Mouse (Mus musculus) kidney, postnatal 14 days (tissue): ENCODE data around the gene Sf3a1.
"Not testable (repeated sequence)": the region's sequence is repeated elsewhere in the genome, so short reads cannot be mapped to it uniquely, and the experiment has no call there.

ENCODE experiments used
- DNase-seq: peaks from one replicate; pipeline ENCODE4 v3.0.0; 2022; ENCODE audit warnings: mixed read lengths

Sf3a1 gene

GRCm38 (mm10) chr11:4159808-4160708, at the start of gene Sf3a1, which contains the start of gene Ccdc157:
Gene Sf3a1, plus strand, starts transcription at chr11:4160350.
Gene Ccdc157, minus strand, starts transcription at chr11:4160293.
- peak; percentile 97 for DNase-seq

DNA sequence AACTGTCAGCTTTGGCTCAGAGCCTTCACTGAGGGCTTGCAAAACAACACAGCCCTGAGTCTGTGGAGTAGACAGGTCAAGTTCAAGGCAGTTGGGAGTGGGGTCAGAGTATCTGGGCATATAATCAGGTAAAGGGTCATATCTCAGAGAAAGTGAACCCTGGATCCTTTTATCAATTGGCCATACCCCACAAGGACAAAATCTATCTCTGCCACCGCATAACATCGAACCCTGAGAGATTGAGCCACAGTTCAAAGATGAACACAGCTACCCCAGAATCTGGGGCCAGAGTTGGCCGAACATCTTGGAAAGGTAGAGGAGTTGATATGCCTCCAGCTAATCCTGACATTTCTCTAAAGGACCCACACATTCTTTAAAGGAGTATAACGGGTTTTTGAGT, 48.1 kb upstream of the Sf3a1 start:
- DNase-seq: no peak

GRCm38 (mm10) chr11:4112861-4113260, 47.3 kb upstream of the Sf3a1 start:
- no peak for DNase-seq

DNA sequence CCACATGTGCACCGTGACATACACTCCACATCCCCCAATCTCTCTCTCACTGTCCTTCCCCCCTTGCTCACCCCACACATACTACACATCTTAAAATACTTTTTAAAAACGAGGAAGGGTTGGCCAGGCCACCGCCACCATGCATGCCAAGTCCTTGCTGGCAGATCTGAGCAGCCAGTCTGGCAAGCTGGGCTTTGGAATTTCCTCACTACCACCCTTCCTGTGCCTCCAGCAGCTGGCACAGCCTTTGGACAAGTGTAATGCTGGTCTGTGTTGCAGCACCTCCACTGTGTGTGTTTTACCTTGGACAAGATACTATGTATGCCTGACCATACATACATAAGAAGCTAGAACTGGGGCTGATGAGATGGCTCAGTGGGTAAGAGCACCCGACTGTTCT, 46.7 kb upstream of the Sf3a1 start:
- no peak for DNase-seq

- DNase-seq: no peak
Measured at GRCm38 (mm10) chr11:4113970-4114369, 46.2 kb upstream of the Sf3a1 start.

DNA sequence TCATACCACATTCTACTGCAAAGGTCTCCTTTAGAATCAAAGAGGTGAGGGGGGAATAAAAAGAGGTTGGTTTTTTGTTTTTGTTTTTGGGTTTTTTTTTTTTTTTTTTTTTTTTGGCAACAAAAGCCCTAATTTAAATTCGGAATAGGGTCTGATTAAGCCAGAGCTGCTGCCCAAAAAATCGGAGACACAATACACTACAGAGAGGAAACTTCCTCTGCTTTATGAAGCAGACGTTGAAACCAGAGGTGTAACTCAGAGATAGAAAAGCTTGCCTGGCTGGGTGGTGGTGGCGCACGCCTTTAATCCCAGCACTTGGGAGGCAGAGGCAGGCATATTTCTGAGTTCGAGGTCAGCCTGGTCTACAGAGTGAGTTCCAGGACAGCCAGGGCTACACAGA, 45.6 kb upstream of the Sf3a1 start:
- not testable (repeated sequence) for DNase-seq

DNA sequence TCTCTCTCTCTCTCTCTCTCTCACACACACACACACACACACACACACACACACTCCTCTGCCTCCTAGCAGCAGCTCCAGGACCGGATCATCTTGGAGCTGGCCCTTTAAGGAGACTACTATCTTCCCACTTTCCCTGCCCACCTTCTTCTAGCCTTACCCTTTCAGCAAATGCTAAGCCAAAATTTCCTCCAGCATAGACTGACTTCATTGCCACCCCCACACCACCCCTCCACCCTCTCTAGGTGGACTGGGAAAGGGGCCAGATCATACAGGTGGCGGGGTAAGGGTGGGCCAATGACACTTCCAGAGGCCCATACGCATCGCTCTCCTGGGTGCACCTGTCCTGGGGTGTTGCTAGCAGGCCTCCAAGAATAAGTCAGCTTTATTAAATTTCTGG, 44.7 kb upstream of the Sf3a1 start:
- no peak for DNase-seq

GRCm38 (mm10) chr11:4116458-4117141, 43.5 kb upstream of the Sf3a1 start:
- peak; percentile 27 for DNase-seq

- DNase-seq: no peak
Measured at GRCm38 (mm10) chr11:4117372-4118071, 42.6 kb upstream of the Sf3a1 start.

DNA sequence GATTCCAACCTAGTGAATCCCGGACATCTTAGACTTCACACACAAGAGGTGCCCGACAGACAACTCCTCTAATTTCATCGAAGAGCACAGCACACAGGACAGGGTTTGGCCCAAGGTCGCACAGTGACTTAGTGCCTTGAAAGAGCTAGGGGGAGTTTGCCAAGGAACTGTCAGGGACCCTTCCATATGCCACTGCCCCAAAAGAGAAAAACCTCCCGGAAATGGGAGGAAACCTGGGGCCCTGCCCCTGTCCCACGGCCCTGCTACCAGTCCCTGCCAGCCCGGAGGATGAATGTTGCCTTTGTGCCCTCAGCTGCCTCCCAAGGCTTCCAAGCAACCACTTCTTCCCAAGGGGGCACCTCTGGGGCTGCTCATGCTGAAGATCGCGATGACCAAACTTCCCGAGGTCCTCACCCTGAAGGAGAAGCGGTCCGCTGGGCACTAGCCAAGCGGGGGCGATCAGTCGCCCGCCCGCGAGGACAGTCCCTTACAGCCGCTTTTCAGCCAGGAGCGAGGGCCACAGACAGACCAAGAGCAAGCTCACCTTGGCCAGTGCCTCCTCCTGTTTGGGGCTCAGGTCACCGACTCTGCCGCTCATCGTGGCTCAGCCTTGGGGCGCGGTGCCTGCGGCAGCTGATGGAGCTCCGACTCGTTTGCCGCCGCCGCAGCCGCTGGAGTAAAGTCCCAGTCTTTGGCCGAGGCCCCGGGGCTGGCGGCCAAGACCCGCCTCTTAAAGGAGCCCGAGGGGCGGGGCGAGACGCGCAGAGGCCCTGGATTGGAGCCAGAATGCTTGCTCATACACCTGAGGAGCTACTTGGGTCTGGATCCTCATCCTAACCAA, 41.8 kb upstream of the Sf3a1 start:
- peak; percentile 86 for DNase-seq

- DNase-seq: no peak
Measured at GRCm38 (mm10) chr11:4119635-4120034, 40.5 kb upstream of the Sf3a1 start.

- DNase-seq: no peak
Measured at GRCm38 (mm10) chr11:4121691-4122090, 38.5 kb upstream of the Sf3a1 start.

GRCm38 (mm10) chr11:4122226-4122625, 37.9 kb upstream of the Sf3a1 start:
- no peak for DNase-seq

DNA sequence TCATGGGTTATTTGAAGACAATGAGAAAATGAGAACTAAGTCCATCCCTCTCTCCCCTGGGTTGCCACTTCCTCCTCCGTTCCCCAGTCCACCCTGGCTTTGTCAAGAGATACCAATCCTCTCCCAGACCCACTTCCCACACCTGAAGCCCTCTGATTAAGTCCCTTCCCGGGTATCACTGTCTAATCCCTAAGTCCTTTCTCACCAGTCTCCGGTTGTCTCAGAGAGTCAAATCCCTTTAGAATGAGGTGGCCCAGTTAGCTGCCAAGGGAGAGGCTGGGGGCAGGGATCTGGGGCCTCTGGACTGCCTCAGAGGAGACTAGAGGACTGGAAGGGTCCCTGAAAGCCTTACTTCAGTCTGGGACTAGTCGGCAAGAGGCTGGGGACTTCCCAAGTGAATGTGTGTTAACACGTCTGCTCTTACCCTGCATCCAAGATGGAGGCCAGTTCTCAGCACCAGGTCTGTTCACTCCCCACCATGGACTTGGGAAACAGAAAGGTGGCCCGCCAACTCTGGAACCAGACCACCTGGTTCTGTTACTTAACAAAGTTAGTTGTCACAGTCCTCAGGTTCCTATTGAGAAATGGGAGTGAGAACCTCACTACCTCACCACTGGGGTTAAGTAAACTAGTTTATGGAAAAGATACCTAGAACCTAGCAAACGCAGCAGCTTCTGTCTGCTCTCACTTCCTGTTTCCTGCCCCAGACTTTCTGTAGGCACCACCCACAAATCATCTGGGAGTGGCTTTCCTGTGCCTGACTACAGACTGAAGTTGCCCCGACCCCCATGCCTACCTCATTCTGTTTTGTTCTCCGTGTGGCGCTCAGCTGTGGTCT, 37.2 kb upstream of the Sf3a1 start, which contains the start of gene Sec14l2:
Gene Sec14l2 (minus strand): TSS at position 674 of the 838 bp plus-strand sequence.
- no peak for DNase-seq

DNA sequence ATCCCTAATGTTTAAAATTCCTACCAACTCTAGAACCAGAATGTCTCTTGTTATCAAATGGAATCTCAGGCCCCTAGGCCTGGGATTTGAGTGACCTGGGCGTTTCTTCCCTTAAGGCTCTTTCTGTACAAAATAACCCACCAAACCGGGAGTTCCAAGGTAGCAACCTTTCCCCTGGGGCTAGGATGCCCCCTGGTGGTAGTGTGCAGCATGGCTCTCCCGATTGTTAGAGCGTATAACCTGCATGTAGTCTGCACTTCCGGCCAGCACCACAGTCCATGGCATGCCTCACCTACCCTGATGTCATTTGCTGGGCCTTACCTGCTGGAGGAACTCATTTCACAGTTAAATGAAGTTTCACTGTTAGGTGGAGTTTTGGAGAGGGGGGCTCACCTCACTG, 36.2 kb upstream of the Sf3a1 start:
- no peak for DNase-seq

- no peak for DNase-seq
Measured at GRCm38 (mm10) chr11:4127059-4127458, 33.1 kb upstream of the Sf3a1 start.

DNA sequence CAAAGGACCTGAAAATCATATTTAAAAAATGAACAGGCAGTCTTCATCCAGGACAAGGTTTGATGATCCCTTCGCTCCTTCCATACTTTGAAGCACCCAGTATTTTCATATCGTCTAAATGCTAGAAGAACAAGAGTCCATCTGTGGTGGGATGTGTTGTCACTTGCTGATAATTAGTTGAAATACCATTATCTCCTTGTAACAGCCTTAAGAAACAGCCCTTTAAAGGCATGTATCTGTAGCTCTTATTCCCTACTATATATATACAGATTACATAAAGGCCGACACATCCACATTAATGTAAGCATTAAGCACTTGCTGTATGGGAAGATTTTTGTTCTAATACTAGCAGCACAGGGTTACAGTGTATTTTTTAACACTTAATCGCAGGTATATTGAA, 31.7 kb upstream of the Sf3a1 start:
- not testable (repeated sequence) for DNase-seq

DNA sequence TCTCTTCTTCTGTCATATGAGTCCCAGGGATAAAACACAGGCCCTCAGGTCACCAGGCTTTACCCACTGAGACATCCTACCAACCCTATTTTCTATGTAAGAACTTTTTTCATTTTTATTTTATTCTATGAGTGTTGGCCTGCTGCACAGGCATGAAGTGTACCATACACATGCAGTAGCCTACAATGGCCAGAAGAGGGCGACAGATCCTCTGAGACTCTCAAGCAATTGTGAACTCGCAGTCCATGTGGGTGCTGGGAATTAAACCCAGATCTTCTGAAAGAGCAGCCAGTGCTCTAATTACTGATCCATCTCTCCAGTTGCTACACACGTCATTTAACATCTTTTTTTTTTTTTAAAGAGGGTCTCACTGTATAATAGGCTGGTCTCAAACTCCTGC, 26.7 kb upstream of the Sf3a1 start:
- DNase-seq: no peak

DNA sequence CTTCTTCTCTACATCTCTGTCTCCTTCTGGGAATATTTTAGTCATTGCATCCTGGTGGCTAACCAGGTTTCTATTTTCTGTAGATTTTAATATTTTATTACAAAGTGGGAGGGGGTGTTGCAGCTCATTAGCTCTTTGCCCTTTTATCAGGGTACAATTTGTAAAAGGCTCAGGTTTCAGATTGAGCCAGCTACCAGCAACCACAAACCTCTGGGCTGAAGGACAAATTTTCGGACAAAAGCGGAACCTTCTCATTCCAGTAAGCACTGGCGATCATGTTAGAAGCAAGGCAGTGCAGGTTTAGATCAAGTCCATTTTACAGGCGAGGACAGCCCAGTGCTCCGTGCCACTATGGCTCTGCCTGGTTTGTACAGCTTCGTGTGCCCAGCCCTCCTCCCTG, 25.8 kb upstream of the Sf3a1 start:
- no peak for DNase-seq

DNA sequence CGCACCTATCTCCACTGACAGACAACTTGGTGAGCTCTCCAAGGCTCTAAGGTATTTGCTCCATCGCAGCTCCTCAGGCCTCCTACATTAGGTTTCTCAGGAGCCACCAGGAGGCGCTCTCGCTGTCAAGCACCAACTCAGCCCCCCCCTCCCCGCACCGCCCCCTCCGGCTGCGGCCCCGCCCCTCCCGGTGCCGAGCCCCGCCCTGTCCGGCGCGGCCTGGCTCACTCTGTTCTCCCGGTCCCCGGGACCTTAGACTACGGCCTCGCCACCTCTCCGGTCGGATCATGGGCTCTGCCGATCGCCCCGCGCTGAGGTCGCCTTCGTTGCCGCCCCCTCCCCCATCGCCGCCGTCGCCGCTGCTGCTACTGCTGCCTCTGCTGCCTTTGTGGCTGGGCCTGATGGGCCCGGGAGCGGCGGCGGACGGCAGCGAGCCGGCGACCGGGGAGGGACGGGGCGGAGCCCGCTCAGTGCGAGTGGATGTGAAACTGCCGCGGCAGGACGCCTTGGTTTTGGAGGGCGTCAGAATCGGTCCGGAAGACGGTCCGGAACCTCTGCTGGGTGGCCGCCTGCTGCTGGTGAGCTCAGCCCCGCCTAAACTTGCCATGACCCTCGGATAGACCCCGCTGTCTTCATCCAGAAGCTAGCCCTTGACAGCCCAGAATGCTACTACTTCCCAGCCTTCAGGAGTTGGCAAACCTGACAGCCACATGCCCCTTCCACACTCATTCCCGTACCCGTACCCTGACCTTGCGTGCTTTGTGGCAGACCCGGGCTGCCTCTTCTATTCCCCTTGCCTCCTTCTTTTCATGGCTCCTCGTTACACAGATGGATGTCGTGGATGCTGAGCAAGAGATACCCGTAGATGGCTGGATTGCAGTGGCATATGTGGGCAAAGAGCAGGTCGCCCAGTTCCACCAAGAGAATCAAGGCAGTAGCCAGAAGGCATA, 24.9 kb upstream of the Sf3a1 start, which contains the start of gene Rnf215:
Gene Rnf215 (plus strand): TSS at position 217 of the 950 bp plus-strand sequence.
- peak; percentile 94 for DNase-seq
